Mouse (Mus musculus) thymus, postnatal 4 days (tissue): Measurements from ENCODE around the gene Zfp69.

Source experiments
- DNase-seq: peaks from one replicate; pipeline ENCODE4 v3.0.0; 2021

Zfp69 gene

GRCm38 (mm10) chr4:120924554-120925299, 26.8 kb downstream of the Zfp69 start, which contains the start of gene Exo5:
Gene Exo5 (minus strand): TSS chr4:120925017.
- peak; percentile 95 for DNase-seq

- DNase-seq = no peak
These were observed 30.0 kb downstream of the Zfp69 start for GRCm38 (mm10) chr4:120921461-120921860.

GRCm38 (mm10) chr4:120914501-120914900, 37.0 kb downstream of the Zfp69 start:
- no peak for DNase-seq

- DNase-seq = no peak
These were observed 37.6 kb downstream of the Zfp69 start for GRCm38 (mm10) chr4:120913861-120914260.

DNA sequence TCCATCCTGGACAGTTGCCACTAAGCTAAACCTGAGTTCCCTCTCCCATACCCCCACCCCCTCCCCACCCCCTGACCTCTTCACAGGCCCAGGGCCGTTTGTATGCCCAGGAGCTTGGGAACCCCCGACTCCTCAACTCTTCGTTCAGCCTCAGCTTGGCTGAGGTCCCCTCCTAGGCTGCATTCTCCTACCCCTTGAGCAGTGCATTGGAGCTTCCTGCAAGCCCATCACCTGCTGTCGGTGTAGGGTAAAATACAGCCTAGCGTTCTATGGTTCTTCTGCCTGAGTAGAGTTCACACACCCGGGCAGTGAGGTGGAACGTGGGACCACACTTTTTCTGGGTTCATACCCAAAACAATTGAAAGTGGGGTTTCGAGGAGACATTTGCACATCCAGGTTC, 38.1 kb downstream of the Zfp69 start:
- no peak for DNase-seq

DNA sequence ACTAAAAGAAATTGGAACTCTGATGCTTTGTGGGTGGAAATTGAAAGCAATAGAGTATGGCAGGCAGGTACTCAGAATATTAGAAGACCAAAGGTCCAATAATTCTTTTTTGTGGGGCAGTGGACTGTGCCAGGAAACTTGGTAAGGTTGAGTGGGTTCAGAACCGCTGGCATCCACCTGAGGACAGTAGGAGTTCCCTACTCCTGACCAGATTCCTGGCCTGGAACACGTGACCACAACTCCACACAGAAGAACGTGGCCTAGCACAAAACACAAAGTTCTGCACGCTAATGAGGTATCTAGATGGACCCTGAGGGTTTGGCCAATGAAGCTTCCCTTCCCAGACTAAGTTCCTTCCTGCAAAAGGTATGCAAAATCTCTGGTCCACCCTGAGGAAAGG, 38.6 kb downstream of the Zfp69 start:
- DNase-seq = no peak

DNA sequence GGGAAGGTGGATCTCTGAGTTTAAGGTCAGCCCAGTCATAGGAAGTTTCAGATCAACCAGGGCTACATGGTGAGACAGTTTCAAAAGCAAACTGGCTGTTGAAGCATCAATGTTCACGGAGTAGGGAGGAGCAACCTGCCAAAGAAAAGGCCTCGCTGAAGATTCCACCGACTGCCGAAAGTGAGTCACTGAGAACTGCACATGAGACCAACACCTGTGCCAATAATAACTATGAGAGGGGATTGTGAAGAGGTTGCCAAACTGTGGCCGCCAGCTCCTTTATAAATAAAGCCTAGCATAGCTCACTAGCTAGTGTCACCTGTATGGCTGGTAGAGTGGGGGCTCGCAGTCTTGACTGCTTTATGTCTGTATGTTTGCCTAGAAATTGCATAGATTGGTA, 40.4 kb downstream of the Zfp69 start:
- no peak for DNase-seq

DNA sequence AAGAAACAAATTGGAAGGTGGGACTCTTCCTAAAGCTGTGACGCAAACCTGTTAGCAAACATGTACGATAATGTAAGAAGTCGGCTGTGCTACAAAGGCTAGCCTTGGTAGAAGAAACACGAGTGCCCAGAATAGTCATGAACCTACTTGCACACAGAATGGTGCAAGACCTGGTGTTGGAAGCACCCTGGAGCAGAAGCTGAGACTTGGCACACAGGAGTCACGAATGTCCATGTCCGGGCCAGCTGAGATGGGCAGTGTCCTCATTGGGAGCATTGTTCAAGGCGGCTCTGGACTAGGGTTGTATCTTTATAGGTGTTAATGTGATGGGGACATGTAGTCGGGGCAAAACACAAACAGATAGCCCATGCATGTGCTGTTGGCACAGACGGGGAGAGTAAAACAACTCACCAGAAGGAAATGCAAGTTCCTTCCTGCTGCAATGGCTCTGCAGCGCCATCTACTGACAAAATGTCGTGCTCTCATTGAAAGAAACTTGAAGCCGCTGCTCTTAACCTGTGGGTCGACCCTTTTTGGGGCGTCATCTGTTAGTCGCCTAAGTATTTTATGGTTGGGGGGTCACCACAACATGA, 41.8 kb downstream of the Zfp69 start:
- DNase-seq = peak; percentile 83

- DNase-seq = no peak
These were observed 45.9 kb downstream of the Zfp69 start for GRCm38 (mm10) chr4:120905644-120906043.

DNA sequence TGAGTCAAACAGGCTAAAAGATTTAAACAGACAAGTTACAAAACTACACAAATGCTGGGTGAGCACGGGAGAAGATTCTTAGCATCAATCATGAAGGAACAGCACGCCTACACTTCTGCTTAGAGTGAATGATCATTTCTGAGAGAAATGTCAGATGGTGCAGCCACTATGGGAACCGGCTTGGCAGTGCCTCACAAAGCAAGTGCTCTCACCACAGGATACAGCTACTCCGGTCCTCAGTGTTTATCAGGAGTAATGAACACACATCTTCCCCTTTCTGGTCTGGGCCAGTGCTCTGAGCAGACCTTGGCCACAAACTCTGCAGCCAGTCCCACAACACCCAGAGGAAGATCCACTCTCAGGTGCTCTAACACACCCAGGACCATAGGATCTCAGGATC, 47.0 kb downstream of the Zfp69 start:
- no peak for DNase-seq

DNA sequence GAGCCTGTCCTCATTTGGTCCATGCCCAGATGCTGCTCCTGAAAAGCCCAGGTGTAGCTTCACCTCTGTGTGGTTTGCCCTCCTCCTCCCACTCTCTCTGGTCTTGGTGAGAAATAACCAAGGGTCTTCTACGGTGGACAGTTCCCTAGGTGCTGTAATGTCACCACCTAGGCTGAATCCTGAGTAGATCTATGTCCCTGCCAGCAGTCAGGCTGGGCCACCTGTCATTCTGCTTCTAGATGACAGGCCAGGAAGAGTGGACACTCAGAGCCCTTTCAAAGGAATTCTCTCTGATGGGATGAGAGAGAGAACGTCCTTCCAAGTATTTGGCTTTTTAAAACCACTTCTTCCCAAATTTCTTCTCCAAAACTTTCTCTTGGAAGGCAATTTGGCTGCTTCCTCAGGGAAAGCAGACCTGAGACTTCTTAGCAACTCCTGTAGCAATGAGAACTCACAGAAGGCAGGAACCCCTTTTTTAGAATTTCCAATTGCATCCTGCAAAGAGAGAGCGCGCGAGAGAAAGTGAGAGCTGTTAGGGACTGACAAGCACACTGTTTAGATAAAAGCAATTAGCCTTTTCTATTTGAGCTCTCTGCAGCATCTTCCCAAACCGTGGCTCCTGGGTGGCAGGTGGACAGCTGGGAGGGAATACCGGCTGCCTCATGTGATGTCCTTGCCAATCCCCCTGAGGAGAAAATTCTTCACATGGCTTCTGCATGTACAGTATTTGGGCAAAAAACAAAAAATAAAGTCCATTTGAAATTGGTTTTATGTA, 55.5 kb downstream of the Zfp69 start:
- DNase-seq = no peak

GRCm38 (mm10) chr4:120895226-120895625, 56.3 kb downstream of the Zfp69 start:
- no peak for DNase-seq

DNA sequence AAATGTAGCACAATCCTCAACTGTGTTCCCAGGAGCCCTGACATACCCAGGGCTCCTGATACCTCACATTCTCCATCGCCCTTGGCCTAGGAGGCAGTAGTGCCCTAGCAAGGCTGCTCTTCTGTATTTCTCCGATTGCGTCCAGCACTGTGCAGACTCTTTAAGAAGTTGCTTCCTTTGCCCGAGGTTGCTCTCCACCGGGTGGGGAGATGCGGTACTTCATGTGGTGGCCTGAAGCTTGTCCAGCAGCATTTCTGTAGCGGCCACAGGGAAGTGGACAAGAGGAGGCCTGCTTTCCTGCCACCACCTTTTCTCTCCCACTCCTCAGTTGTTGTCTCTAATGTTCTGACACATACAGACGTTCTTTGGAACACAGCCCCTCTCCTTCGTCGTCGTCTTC, 56.9 kb downstream of the Zfp69 start:
- no peak for DNase-seq

DNA sequence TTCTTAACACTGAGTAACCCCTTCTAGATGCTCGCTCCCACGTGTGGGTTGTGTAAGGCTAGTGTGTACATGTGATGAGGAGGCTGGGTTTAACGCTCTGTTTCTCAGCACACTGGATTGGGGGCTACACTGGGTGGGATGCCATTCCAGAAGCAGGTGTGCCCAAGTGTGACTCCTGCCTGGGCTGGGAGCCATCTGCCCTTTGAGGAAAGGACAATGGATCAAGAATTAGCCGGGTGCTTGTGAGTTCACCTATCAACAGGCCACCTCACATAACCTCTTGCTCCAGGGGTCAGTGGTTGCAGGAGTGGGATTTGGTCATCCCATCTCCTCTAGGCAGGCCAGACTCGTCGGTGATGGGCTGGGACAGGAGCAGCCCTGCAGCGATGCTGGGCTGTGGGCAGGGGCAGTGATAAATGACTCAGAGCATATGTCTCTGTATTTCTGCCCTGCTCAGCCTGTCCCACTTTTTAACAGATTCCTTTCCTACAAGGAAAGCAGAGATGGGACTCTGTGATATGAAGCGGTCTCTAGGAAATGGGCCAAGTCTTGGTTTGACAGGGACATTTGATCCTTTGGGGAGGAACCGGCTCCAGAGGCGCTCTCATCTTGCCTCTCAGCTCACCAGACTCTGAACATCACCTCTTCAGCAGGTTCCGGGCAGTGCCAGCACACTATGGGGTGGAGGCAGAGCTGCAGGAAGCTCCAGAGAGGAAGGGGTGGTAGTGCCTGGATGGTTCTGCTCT, 57.7 kb downstream of the Zfp69 start:
- DNase-seq = no peak

GRCm38 (mm10) chr4:120892516-120892915, 59.0 kb downstream of the Zfp69 start:
- DNase-seq = no peak

GRCm38 (mm10) chr4:120891960-120892359, 59.5 kb downstream of the Zfp69 start:
- no peak for DNase-seq

GRCm38 (mm10) chr4:120890754-120891440, 60.6 kb downstream of the Zfp69 start:
- no peak for DNase-seq

DNA sequence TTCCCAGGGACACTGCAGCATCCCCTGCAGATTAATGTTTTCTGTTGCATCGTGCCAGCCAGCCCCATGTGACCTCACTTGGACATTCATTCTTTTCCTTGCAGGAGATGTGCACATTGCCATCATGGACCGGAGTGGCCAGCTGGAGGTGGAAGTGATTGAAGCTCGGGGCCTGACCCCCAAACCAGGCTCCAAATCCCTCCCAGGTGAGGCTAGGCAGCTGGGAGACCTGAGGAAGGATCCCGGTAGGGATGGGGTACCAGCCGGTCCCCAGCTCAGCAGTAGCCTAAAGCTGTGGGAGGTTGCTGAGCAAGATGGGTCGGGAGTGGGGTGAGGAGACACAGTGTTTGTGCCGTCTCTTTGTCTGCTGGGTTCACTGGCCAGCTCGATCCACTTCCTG, 62.6 kb downstream of the Zfp69 start:
- no peak for DNase-seq

DNA sequence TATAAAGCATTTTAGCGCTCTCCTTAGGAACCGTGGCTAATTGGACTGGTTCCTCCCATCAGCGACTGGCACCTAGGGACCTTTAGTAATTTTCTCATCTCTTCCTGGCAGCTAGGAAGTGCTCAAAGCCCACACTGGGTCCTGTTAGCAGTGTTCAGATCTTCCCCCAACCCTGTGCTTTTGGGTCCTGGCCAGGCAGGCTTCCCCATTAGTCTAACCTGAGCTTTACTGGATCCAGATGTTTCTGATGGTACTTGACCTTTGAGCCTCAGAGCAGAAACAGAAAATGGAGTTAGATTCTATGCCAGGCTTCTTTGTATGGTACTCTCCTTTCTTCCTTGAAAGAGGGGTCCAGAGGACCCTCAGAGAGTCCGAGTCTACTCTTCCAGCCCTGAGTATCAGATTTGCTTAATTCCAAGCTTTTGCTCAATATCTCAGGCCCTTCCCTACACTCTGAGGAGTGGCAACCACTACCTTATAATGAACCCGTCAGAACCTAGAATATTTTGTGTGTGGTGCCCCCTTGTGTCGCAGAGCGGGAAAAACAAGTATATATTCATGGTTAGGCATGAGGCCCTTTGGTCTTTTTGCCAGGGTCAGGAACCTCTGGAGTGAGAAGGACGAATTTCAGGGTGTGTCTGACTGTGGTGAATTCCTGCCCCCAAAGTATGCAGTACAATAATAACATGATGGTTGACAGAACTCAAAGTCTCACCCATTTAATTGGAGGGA, 64.0 kb downstream of the Zfp69 start:
- DNase-seq = peak; percentile 62

DNA sequence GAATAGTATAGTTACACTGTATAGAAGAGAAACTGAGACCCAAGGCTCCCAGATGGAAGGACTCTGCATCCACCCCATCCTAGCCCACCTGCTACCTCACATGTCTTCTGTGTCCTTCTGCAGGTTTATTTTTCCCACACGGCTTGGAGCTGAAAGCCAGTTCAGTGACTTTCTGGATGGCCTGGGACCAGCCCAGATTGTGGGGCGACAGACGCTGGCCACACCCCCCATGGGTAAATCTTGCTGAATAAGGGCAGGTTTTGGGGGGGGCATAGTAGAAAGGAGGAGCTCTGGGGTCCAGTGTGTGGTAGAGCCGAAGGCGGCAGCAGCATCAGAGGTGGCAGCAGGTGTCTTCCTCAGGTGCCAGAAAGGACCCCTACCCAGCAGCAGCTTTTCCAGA, 64.7 kb downstream of the Zfp69 start:
- no peak for DNase-seq

- no peak for DNase-seq
These were observed 65.4 kb downstream of the Zfp69 start for GRCm38 (mm10) chr4:120886131-120886530.
